Mouse (Mus musculus) activated CD4-positive, CD25-positive, alpha-beta regulatory T cell (primary cell): ENCODE data around the gene 6430531B16Rik. TPM values are rescaled to one million over a fixed set of nuclear protein-coding genes. Genes with fewer than 3 reads are reported as not detected.

Experiments
- polyA plus RNA-seq, 2 experiments: library from polyadenylated mRNA; unstranded; fragments of 100-300 nt; shearing (Covaris generic); gene quantifications; one replicate each; pipeline ENCODE4 v1.2.1; 2017

Gene 6430531B16Rik
- under 1 TPM; 0.22 to 0.44 TPM for polyA plus RNA-seq

DNA sequence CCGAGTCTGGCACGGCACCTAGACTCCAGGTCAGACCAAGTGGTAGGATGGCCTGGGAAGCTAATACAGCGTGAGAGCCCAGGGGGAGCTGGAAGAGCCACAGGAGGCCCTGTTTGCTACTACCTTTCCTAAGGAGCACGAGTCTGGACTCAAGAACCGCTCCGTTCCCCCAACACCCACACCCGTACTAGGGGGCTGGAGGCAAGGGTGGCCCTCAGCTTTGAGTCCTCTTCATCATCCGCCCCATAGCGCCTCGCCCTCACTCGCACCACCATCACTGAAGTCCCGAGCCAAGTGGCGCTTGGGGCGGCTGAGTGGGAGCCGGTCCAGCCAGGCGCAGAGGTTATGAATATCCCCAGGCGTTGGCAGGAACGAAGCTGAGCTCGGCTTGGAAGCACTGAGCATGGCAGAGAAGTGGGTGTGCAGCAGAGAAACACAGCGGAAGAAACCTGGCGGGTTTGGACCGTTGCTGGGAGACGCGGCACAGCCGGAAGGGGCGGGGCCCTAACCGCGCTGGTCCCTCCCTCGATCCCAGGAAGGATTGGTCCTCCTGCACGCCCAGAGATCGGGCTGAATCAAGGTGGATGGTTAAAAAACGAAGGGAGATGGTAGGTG, at the start of gene 6430531B16Rik:
Gene 6430531B16Rik (minus strand): TSS at position 478 of the 615 bp plus-strand sequence.

DNA sequence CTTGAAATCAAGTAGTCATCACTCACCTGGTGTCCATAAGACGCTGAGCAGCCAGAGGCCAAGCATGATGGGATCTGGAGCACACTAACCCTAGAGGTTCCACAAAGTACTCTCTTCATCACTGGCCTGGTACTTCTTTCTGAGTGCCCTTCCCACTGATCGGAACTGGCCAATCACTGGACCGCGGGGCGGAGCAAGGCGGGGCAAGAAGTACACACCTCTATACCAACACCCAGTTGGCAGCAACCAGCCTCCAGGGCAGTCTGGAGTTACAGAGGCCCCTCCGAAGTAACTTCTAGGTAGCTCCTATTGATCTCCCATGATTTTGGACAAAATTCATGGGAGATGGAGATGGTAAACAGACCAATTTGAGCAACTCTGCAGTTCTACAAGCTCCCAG, 13.9 kb upstream of the 6430531B16Rik start, which contains the start of gene Adam8:
Gene Adam8 (minus strand): TSS at position 157 of the 400 bp plus-strand sequence.

DNA sequence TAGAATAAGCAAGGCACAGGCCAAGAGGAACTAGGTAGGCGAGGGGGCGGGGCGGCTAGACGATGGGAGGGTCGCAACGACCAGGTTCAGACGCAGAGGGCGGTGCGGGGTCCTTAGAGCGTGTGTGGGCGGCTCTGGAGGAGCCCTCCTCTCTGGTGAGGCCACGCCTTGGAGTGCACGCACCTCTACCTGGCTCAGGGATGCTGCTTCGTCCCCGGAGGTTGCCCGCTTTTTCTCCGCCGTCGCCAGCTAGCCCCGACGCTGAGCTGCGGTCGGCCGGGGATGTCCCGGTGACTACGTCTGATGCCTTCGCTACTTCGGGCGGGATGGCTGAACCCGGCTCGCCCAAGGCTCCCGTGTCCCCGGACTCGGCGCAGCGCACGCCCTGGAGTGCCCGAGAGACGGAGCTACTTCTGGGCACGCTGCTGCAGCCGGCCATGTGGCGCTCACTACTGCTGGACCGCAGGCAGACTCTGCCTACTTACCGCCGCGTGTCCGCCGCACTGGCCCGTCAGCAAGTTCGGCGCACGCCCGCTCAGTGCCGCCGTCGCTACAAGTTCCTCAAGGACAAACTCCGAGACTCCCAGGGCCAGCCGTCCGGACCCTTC, 34.8 kb downstream of the 6430531B16Rik start, which contains the start of gene Utf1:
Gene Utf1 (plus strand): TSS at position 116 of the 608 bp plus-strand sequence.

Other genes starting within 250 kb of the 6430531B16Rik start
- gene Adgra1, start 144.6 kb downstream of the 6430531B16Rik start, polyA plus RNA-seq, result not detected
- under 1 TPM; 0.31 to 0.74 TPM for gene Kndc1, start 84.1 kb downstream of the 6430531B16Rik start, polyA plus RNA-seq
- 1 to 10 TPM; 1.6 to 2.6 TPM for gene Utf1, start 35.0 kb downstream of the 6430531B16Rik start, polyA plus RNA-seq
- gene Adam8, start 13.8 kb upstream of the 6430531B16Rik start, polyA plus RNA-seq, result 10 to 100 TPM; 20.5 to 21.8 TPM
- gene Zfp511, start 57.6 kb upstream of the 6430531B16Rik start, polyA plus RNA-seq, result 10 to 100 TPM; 46.4 to 48.1 TPM
- 10 to 100 TPM; 29.9 to 32.9 TPM for gene Tubgcp2, start 57.9 kb upstream of the 6430531B16Rik start, polyA plus RNA-seq
- gene Msx3, start 70.3 kb upstream of the 6430531B16Rik start, polyA plus RNA-seq, result not detected
- not detected for gene Caly, start 103.8 kb upstream of the 6430531B16Rik start, polyA plus RNA-seq
- not detected for gene Prap1, start 114.6 kb upstream of the 6430531B16Rik start, polyA plus RNA-seq
- 10 to 100 TPM; 13.4 to 15.1 TPM for gene Fuom, start 123.7 kb upstream of the 6430531B16Rik start, polyA plus RNA-seq
- 1 to 10 TPM; 5.1 to 9.2 TPM for gene Paox, start 137.0 kb upstream of the 6430531B16Rik start, polyA plus RNA-seq
- 10 to 100 TPM; 54.2 to 70.6 TPM for gene Echs1, start 137.7 kb upstream of the 6430531B16Rik start, polyA plus RNA-seq
- gene Mtg1, start 158.8 kb upstream of the 6430531B16Rik start, polyA plus RNA-seq, result 10 to 100 TPM; 21.0 to 44.0 TPM
- not detected for gene Sprn, start 176.1 kb upstream of the 6430531B16Rik start, polyA plus RNA-seq
- gene Olfr522, start 186.0 kb upstream of the 6430531B16Rik start, polyA plus RNA-seq, result not detected
- not detected for gene Olfr523, start 194.5 kb upstream of the 6430531B16Rik start, polyA plus RNA-seq
- under 1 TPM in 1 of 2 experiments, not detected in 1; 0.18 TPM for gene Olfr524, start 227.2 kb upstream of the 6430531B16Rik start, polyA plus RNA-seq
- under 1 TPM in 1 of 2 experiments, not detected in 1; 0.29 TPM for gene Cd163l1, start 239.5 kb upstream of the 6430531B16Rik start, polyA plus RNA-seq